ENCODE assay signal across 16 mouse cellular contexts in genomic region chr5:53025276-53025973, GRCm38 (mm10). TPM values are rescaled to one million over a fixed set of nuclear protein-coding genes. Genes with fewer than 3 reads are reported as not detected.
DNase-seq lines count a peak whose midpoint lies in the region; ATAC-seq lines count a peak whose summit lies in the region.
"Had no signal": no experiment of that assay in that cellular context is flagged by ENCODE, and none has a peak within 500 bp of the region (broad histone marks: within the 10 kb centered on the region; RNA-seq: fewer than 3 reads in every experiment).

No protein-coding gene starts in this region.

- intact Hi-C loops in heart, postnatal 25 days (cut with DNase I), result no loop called here

- no peak overlapping the region for H3K4me3 ChIP-seq in limb, embryonic 15.5 days
- no peak overlapping the region for H3K4me3 ChIP-seq in limb, embryonic 10.5 days
- H3K4me3 ChIP-seq: embryonic facial prominence, embryonic 10.5 days; forebrain, embryonic 13.5 days; hindbrain, embryonic 15.5 days had no signal

- no peak overlapping the region for H3K4me2 ChIP-seq in limb, embryonic 15.5 days
- H3K4me2 ChIP-seq: forebrain, embryonic 13.5 days; hindbrain, embryonic 15.5 days had no signal

- H3K36me3 ChIP-seq in limb, embryonic 15.5 days, result no peaks in the 10 kb centered on the region
- no peaks in the 10 kb centered on the region for H3K36me3 ChIP-seq in limb, embryonic 10.5 days
- H3K36me3 ChIP-seq: embryonic facial prominence, embryonic 10.5 days; hindbrain, embryonic 15.5 days had no signal

- ATAC-seq in limb, embryonic 15.5 days (ENCODE audit: insufficient number of reproducible peaks, low FRiP score, low TSS enrichment, low read depth), result peak; percentile 61; the same call in 1 of the 2 replicates
- no peak for ATAC-seq in erythroblast, adult 5-6 weeks (replicated peaks; ENCODE audit: low FRiP score, poor library complexity, severe bottlenecking)
- ATAC-seq: forebrain, embryonic 13.5 days had no signal

- no peaks in the 10 kb centered on the region for H3K9me3 ChIP-seq in limb, embryonic 15.5 days
- no peaks in the 10 kb centered on the region for H3K9me3 ChIP-seq in limb, embryonic 10.5 days (replicated peaks)
- H3K9me3 ChIP-seq: embryonic facial prominence, embryonic 10.5 days; forebrain, embryonic 13.5 days; hindbrain, embryonic 15.5 days had no signal

- H3K27ac ChIP-seq in limb, embryonic 15.5 days, result no peak overlapping the region
- H3K27ac ChIP-seq in limb, embryonic 10.5 days, result no peak overlapping the region
- H3K27ac ChIP-seq: embryonic facial prominence, embryonic 10.5 days; forebrain, embryonic 13.5 days; hindbrain, embryonic 15.5 days had no signal

- no peaks in the 10 kb centered on the region for H3K27me3 ChIP-seq in limb, embryonic 15.5 days
- no peaks in the 10 kb centered on the region for H3K27me3 ChIP-seq in limb, embryonic 10.5 days (ENCODE audit: low read depth, poor library complexity, severe bottlenecking)
- H3K27me3 ChIP-seq: forebrain, embryonic 13.5 days; hindbrain, embryonic 15.5 days had no signal

- WGBS in limb, embryonic 15.5 days, result 70% methylated on average over 8 of the region's 8 CpGs
- WGBS in limb, embryonic 10.5 days, result 90% methylated on average over 8 of the region's 8 CpGs

- no peaks in the 10 kb centered on the region for H3K4me1 ChIP-seq in limb, embryonic 15.5 days
- no peaks in the 10 kb centered on the region for H3K4me1 ChIP-seq in limb, embryonic 10.5 days
- H3K4me1 ChIP-seq: embryonic facial prominence, embryonic 10.5 days; hindbrain, embryonic 15.5 days had no signal

- H3K9ac ChIP-seq in limb, embryonic 15.5 days, result no peak overlapping the region
- H3K9ac ChIP-seq: forebrain, embryonic 13.5 days; hindbrain, embryonic 15.5 days had no signal

- peak; percentile 12 to 14 for DNase-seq in heart, adult 9 months (ENCODE audit: low spot score in 2 of 2)
- no peak for DNase-seq in heart, postnatal 25 days (ENCODE audit: low spot score)
- no peak for DNase-seq in limb, embryonic 10.5 days (ENCODE audit: low spot score)
- peak; percentile 55 for DNase-seq in cerebellum, adult 11 months
- DNase-seq in gonadal fat pad, adult 2 months (ENCODE audit: low read depth), result peak; percentile 70
- no peak for DNase-seq in neural tube, embryonic 10.5 days (ENCODE audit: extremely low spot score, low spot score)
- DNase-seq: gastrocnemius, postnatal 14 days; liver; lung, postnatal 14 days had no signal

RNA-seq across cellular contexts. Expression of gene Slc34a2, which starts 12.5 kb away (rescaled TPM):
- under 1 TPM; 0.05 to 0.36 TPM for total RNA-seq in heart, postnatal 25 days (2021)
- 1.2 and 1.4 TPM in 2 replicates for polyA plus RNA-seq in limb, embryonic 15.5 days (2015; fragmentation: Nextera tagmentation; extraction: Ambion mirVana)
- polyA plus RNA-seq in limb, embryonic 10.5 days (2016; fragmentation: Nextera tagmentation; extraction: Ambion mirVana), result not detected in 2 replicates
- 18.4 and 31.1 TPM in 2 replicates for polyA plus RNA-seq in gonadal fat pad, adult 2 months (2012; rRNA removed)
- total RNA-seq in erythroblast, adult 5-6 weeks (2015; ENCODE audit: low replicate concordance), result not detected in 2 replicates
- not detected in 2 replicates for total RNA-seq in erythroblast, adult 5-6 weeks (2017; ENCODE audit: low replicate concordance)
- total RNA-seq: gastrocnemius, postnatal 14 days; layer of hippocampus, adult 8-10 months; monocyte, adult 5-6 weeks had no signal
- polyA plus RNA-seq: forebrain, embryonic 13.5 days had no signal

Comparison
In these comparisons a context has a peak if more than half of its experiments do, and no peak if none do; other contexts are left out.
1. DNase-seq: peak in heart, adult 9 months (2 of 2), cerebellum, adult 11 months (single experiment) and gonadal fat pad, adult 2 months (single experiment); none in heart, postnatal 25 days (single experiment), limb, embryonic 10.5 days (single experiment) and neural tube, embryonic 10.5 days (single experiment).